Mouse (Mus musculus) kidney, adult 9 months (tissue): ENCODE data around the gene Fsip2.

Experiments used
- DNase-seq: peaks from one replicate; pipeline ENCODE4 v3.0.0; 2022

The Fsip2 gene

GRCm38 (mm10) chr2:82943472-82943871 lies at the start of gene Fsip2:
Fsip2 (plus strand) TSS chr2:82943634.
- no peak for DNase-seq

GRCm38 (mm10) chr2:82963443-82963842 lies 20.0 kb downstream of the Fsip2 start:
- no peak for DNase-seq

GRCm38 (mm10) chr2:83025853-83026252 lies 82.4 kb downstream of the Fsip2 start:
- no peak for DNase-seq

- no peak for DNase-seq
These were observed 109.7 kb downstream of the Fsip2 start for GRCm38 (mm10) chr2:83052914-83053690.
